Mouse (Mus musculus): ENCODE results near the gene Aph1b. TPM values are rescaled to one million over a fixed set of nuclear protein-coding genes. Genes with fewer than 3 reads are reported as not detected.

The Aph1b gene
- polyA plus RNA-seq, 1 experiment from 2014 or later: 11.1 TPM

DNA sequence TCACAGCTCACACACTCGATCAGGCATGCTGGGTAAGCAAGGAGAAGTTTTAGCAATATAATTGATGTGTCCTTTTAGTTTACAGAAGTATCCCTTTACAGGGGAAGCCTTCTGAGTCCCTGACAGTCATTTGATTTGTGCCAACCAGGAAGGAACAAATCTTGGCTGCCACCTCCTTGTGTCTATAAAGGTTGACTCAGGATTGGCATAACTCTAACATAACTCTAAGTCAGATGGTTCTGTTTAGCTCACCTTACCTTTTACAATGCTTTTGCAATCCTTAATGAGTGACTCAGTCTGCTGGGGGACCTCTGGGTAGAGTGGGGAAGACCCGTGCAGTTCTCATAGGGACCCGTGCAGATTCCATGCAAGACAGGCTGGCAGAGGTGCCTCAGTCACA, 69.7 kb downstream of the Aph1b start:
- Histone ChIP-seq H3K4me1 (replicated peaks; ENCODE audit: control insufficient read depth, insufficient read depth, low read length) (no peaks in the 10 kb centered on the region), H3K36me3 (ENCODE audit: control insufficient read depth, insufficient read depth) (no peaks in the 10 kb centered on the region), H3K9me3 (ENCODE audit: control insufficient read depth) (no peaks in the 10 kb centered on the region), H3K4me3 (ENCODE audit: low read depth, low read length) (no peak overlapping the region), H3K27ac (ENCODE audit: low read depth, low read length) (no peak overlapping the region), H3K4me2 (replicated peaks; ENCODE audit: low read depth) (no peak overlapping the region), H3K9ac (ENCODE audit: low read depth, low read length) (no peak overlapping the region), H3K27me3 (replicated peaks; ENCODE audit: control insufficient read depth, insufficient read depth, low read length) (no peaks in the 10 kb centered on the region)
- TF ChIP-seq CTCF (IDR thresholded peaks at IDR 0.05; ENCODE audit: low read depth): no peak
- no peak for ATAC-seq
- 66% methylated on average over 3 of the region's 3 CpGs for WGBS

Other genes with a start within 250 kb of the Aph1b start
- gene Usp3, start 202.3 kb downstream of the Aph1b start, polyA plus RNA-seq (2015; fragmentation: Nextera tagmentation; extraction: Ambion mirVana): 63.5 and 70.3 TPM in 2 replicates
- gene Car12, start 81.8 kb downstream of the Aph1b start, polyA plus RNA-seq (2015; fragmentation: Nextera tagmentation; extraction: Ambion mirVana): 5.9 and 7.3 TPM in 2 replicates
- gene Gm10647, start 1.5 kb upstream of the Aph1b start, polyA plus RNA-seq (2015; fragmentation: Nextera tagmentation; extraction: Ambion mirVana): 0.05 and 0.18 TPM in 2 replicates
- 36.8 and 44.0 TPM in 2 replicates for gene Aph1c, start 39.2 kb upstream of the Aph1b start, polyA plus RNA-seq (2015; fragmentation: Nextera tagmentation; extraction: Ambion mirVana)
- 16.2 and 18.9 TPM in 2 replicates for gene Rab8b, start 124.2 kb upstream of the Aph1b start, polyA plus RNA-seq (2015; fragmentation: Nextera tagmentation; extraction: Ambion mirVana)
- 712 and 778 TPM in 2 replicates for gene Rps27l, start 150.6 kb upstream of the Aph1b start, polyA plus RNA-seq (2015; fragmentation: Nextera tagmentation; extraction: Ambion mirVana)
- 14.9 and 17.2 TPM in 2 replicates for gene Lactb, start 180.0 kb upstream of the Aph1b start, polyA plus RNA-seq (2015; fragmentation: Nextera tagmentation; extraction: Ambion mirVana)